Mouse (Mus musculus) heart, embryonic 16.5 days (tissue): ENCODE measurements around the gene Itga7. TPM values are rescaled to one million over a fixed set of nuclear protein-coding genes. Genes with fewer than 3 reads are reported as not detected.

Experiments used
- ATAC-seq: fragments of 200-750 bp; cut with Nextera tagmentation; replicated peaks from 2 replicates; pipeline ENCODE4 v1.8.0; 2017; ENCODE audit warnings: moderate number of reproducible peaks; ENCODE audit not compliant: insufficient read depth, low FRiP score; ENCODE audit errors: extremely low read depth
- H3K27ac ChIP-seq: fragments of 300-500 bp; sonication (generic); 2 replicates; pipeline ENCODE4 v1.5.1; 2014; ENCODE audit warnings: mild to moderate bottlenecking, low read length, control low read depth, moderate library complexity
- H3K27me3 ChIP-seq: fragments of 300-500 bp; sonication (generic); 2 replicates; pipeline ENCODE4 v1.6.1; 2014; ENCODE audit warnings: low read length, mixed read lengths; ENCODE audit not compliant: control insufficient read depth, insufficient read depth
- H3K36me3 ChIP-seq: fragments of 300-500 bp; sonication (generic); 2 replicates; pipeline ENCODE4 v1.6.1; 2014; ENCODE audit not compliant: control insufficient read depth, insufficient read depth
- H3K4me1 ChIP-seq: fragments of 300-500 bp; sonication (generic); 2 replicates; pipeline ENCODE4 v1.6.1; 2014; ENCODE audit warnings: low read length, mixed read lengths; ENCODE audit not compliant: control insufficient read depth, insufficient read depth
- H3K4me2 ChIP-seq: fragments of 300-500 bp; sonication (generic); 2 replicates; pipeline ENCODE4 v1.6.1; 2014; ENCODE audit warnings: low read depth, mild to moderate bottlenecking, control low read depth, low read length
- H3K4me3 ChIP-seq: fragments of 300-500 bp; sonication (generic); 2 replicates; pipeline ENCODE4 v1.5.1; 2014; ENCODE audit warnings: mild to moderate bottlenecking, control low read depth, low read length
- H3K9ac ChIP-seq: fragments of 300-500 bp; sonication (generic); 2 replicates; pipeline ENCODE4 v1.6.1; 2014; ENCODE audit warnings: low read length, control low read depth
- H3K9me3 ChIP-seq: fragments of 300-500 bp; sonication (generic); replicated peaks from 2 replicates; pipeline ENCODE4 v1.6.1; 2016; ENCODE audit warnings: low read length; ENCODE audit not compliant: control insufficient read depth
- WGBS: fragments of 180-500 bp; shearing (Covaris S2); extraction: QIAGEN DNeasy Blood & Tissue Kit; methylation state at CpG from one replicate; pipeline ENCODE4 v1.1.7; 2014; 5-methylcytosine and 5-hydroxymethylcytosine counted together
- polyA plus RNA-seq: library from polyadenylated mRNA; unstranded; fragments of >200 nt; fragmentation: Nextera tagmentation; extraction: Ambion mirVana; gene quantifications from 2 replicates; pipeline ENCODE4 v1.2.1, GENCODE M21; 2015

Itga7 gene
- polyA plus RNA-seq, 1 experiment from 2014 or later: 11.9 TPM

- under 1% methylated on average over 42 of the region's 42 CpGs for WGBS
- no peaks in the 10 kb centered on the region for H3K36me3 ChIP-seq
- H3K9me3 ChIP-seq: no peaks in the 10 kb centered on the region
- H3K27me3 ChIP-seq: no peaks in the 10 kb centered on the region; the same call in 1 of the 2 replicates
- H3K4me3 ChIP-seq: peak overlapping the region; percentile 88
- H3K4me2 ChIP-seq: peak overlapping the region; percentile 73
- H3K4me1 ChIP-seq: peaks cover 28% of the 10 kb centered on the region
- peak; percentile 93 for ATAC-seq
- peak overlapping the region; percentile 91 for H3K9ac ChIP-seq
- peak overlapping the region; percentile 97 for H3K27ac ChIP-seq
These were observed 10.5 kb upstream of the Itga7 start for GRCm38 (mm10) chr10:128923013-128923691.

- Histone ChIP-seq H3K27ac (peak within 1 kb of the TSS; percentile 97), H3K4me3 (peak within 1 kb of the TSS; percentile 88), H3K9me3 (no peaks in the 10 kb centered on the region), H3K4me1 (peaks cover 26% of the 10 kb centered on the region), H3K27me3 (no peaks in the 10 kb centered on the region; the same call in 1 of the 2 replicates), H3K36me3 (no peaks in the 10 kb centered on the region), H3K9ac (peak within 1 kb of the TSS; percentile 91), H3K4me2 (peak within 1 kb of the TSS; percentile 73)
- 55% methylated on average over 9 of the region's 9 CpGs for WGBS
- ATAC-seq: no peak
These were observed 9.7 kb upstream of the Itga7 start, which contains the start of gene Bloc1s1 for GRCm38 (mm10) chr10:128923935-128924334. Gene Bloc1s1 (minus strand): TSS chr10:128924035.

GRCm38 (mm10) chr10:128928356-128928755, 5.3 kb upstream of the Itga7 start:
- H3K4me1 ChIP-seq: peaks cover 34% of the 10 kb centered on the region
- WGBS: 31% methylated on average over 4 of the region's 4 CpGs
- H3K36me3 ChIP-seq: no peaks in the 10 kb centered on the region
- H3K27me3 ChIP-seq: peaks cover 8% of the 10 kb centered on the region
- H3K9ac ChIP-seq: no peak overlapping the region
- no peaks in the 10 kb centered on the region for H3K9me3 ChIP-seq
- H3K27ac ChIP-seq: no peak overlapping the region
- ATAC-seq: no peak
- H3K4me3 ChIP-seq: no peak overlapping the region
- no peak overlapping the region for H3K4me2 ChIP-seq

GRCm38 (mm10) chr10:128929638-128930378, 3.8 kb upstream of the Itga7 start:
- Histone ChIP-seq H3K27ac (no peak overlapping the region; the same call in none of the 2 replicates), H3K4me1 (peaks cover 37% of the 10 kb centered on the region), H3K9me3 (no peaks in the 10 kb centered on the region), H3K4me3 (no peak overlapping the region), H3K4me2 (no peak overlapping the region), H3K36me3 (no peaks in the 10 kb centered on the region), H3K9ac (no peak overlapping the region), H3K27me3 (peaks cover 17% of the 10 kb centered on the region)
- ATAC-seq: no peak
- WGBS: 43% methylated on average over 7 of the region's 7 CpGs

- ATAC-seq: no peak
- Histone ChIP-seq H3K36me3 (no peaks in the 10 kb centered on the region), H3K27me3 (peaks cover 25% of the 10 kb centered on the region), H3K4me1 (peaks cover 37% of the 10 kb centered on the region), H3K27ac (peak overlapping the region; percentile 77), H3K9me3 (no peaks in the 10 kb centered on the region), H3K9ac (no peak overlapping the region), H3K4me3 (no peak overlapping the region), H3K4me2 (peak overlapping the region; percentile 44)
- 24% methylated on average over 2 of the region's 2 CpGs for WGBS
These were observed 2.2 kb upstream of the Itga7 start for GRCm38 (mm10) chr10:128931441-128931840.

- no peak for ATAC-seq
- H3K27me3 ChIP-seq: peaks cover 25% of the 10 kb centered on the region
- H3K4me1 ChIP-seq: peaks cover 37% of the 10 kb centered on the region
- no peak overlapping the region for H3K27ac ChIP-seq
- peak overlapping the region; percentile 90 for H3K4me2 ChIP-seq
- H3K36me3 ChIP-seq: no peaks in the 10 kb centered on the region
- WGBS: 3% methylated on average over 21 of the region's 21 CpGs
- H3K4me3 ChIP-seq: peak overlapping the region; percentile 61
- H3K9ac ChIP-seq: peak overlapping the region; percentile 63
- no peaks in the 10 kb centered on the region for H3K9me3 ChIP-seq
These were observed 531 bp downstream of the Itga7 start for GRCm38 (mm10) chr10:128933976-128934721.

GRCm38 (mm10) chr10:128934997-128935787, 1.6 kb downstream of the Itga7 start:
- WGBS: 61% methylated on average over 7 of the region's 7 CpGs
- H3K27me3 ChIP-seq: peaks cover 25% of the 10 kb centered on the region
- H3K36me3 ChIP-seq: no peaks in the 10 kb centered on the region
- no peaks in the 10 kb centered on the region for H3K9me3 ChIP-seq
- peak overlapping the region; percentile 61 for H3K4me3 ChIP-seq
- H3K27ac ChIP-seq: no peak overlapping the region
- peak overlapping the region; percentile 90; the same call in 1 of the 2 replicates for H3K4me2 ChIP-seq
- H3K4me1 ChIP-seq: peaks cover 30% of the 10 kb centered on the region
- H3K9ac ChIP-seq: no peak overlapping the region; the same call in none of the 2 replicates
- ATAC-seq: no peak

GRCm38 (mm10) chr10:128935826-128936440, 2.3 kb downstream of the Itga7 start:
- Histone ChIP-seq H3K4me2 (no peak overlapping the region), H3K9me3 (no peaks in the 10 kb centered on the region), H3K4me3 (no peak overlapping the region), H3K27me3 (peaks cover 25% of the 10 kb centered on the region), H3K36me3 (no peaks in the 10 kb centered on the region), H3K9ac (no peak overlapping the region), H3K4me1 (peaks cover 29% of the 10 kb centered on the region), H3K27ac (no peak overlapping the region)
- 71% methylated on average over 8 of the region's 8 CpGs for WGBS
- no peak for ATAC-seq
